In the genomic region with DNA sequence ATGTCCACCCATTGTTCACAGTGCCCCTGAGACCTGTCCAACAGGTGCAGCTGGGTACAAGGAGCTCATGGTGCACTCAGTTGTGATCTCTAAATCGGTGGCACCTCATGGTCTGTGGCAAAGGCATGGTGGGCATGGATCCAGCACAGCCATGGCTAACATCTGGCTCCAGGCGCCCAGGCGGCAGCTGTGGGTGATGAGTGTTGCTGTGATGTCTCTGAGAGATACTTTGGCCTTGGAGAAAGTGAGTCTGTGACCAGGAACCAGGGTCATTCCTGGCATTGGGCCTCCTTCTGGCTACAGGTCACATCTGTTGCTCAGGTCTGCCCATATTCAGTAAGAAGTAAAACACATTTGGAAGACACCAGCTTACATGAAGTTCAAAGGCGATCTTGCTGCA, we compare ENCODE assay signal across 15 mouse cellular contexts.
"Had no signal": no experiment of that assay in that cellular context is flagged by ENCODE, and none has a peak within 500 bp of the region (broad histone marks: within the 10 kb centered on the region; RNA-seq: fewer than 3 reads in every experiment).

No protein-coding gene starts in this region.

- H3K9me3 ChIP-seq: limb, embryonic 12.5 days; liver, embryonic 13.5 days; lung, embryonic 15.5 days; megakaryocyte, embryonic 14.5 days; midbrain, embryonic 15.5 days; neural tube, embryonic 12.5 days had no signal

- H3K4me2 ChIP-seq: limb, embryonic 12.5 days; liver, embryonic 13.5 days; lung, embryonic 15.5 days; midbrain, embryonic 11.5 days; midbrain, embryonic 15.5 days; neural tube, embryonic 12.5 days had no signal

- ATAC-seq: liver, postnatal 0 days; midbrain, embryonic 15.5 days had no signal

- H3K27ac ChIP-seq: layer of hippocampus, adult 2 months; limb, embryonic 12.5 days; liver, embryonic 13.5 days; lung, embryonic 15.5 days; macrophage; midbrain, embryonic 15.5 days; neural tube, embryonic 12.5 days had no signal

- H3K4me1 ChIP-seq: limb, embryonic 12.5 days had no signal

- H3K9ac ChIP-seq: limb, embryonic 12.5 days; liver, embryonic 13.5 days; liver, postnatal 0 days; lung, embryonic 15.5 days; midbrain, embryonic 15.5 days; neural tube, embryonic 12.5 days had no signal

- H3K4me3 ChIP-seq: layer of hippocampus, adult 2 months; limb, embryonic 12.5 days; liver, embryonic 13.5 days; lung, embryonic 15.5 days; megakaryocyte, embryonic 14.5 days; midbrain, embryonic 15.5 days; neural tube, embryonic 12.5 days had no signal

- DNase-seq: kidney, postnatal 4 days; liver; liver, embryonic 13.5 days; liver, postnatal 0 days; lung, postnatal 14 days; thymus, adult 18-20 months; thymus, postnatal 14 days had no signal

- H3K27me3 ChIP-seq: limb, embryonic 12.5 days; liver, embryonic 13.5 days; lung, embryonic 15.5 days; midbrain, embryonic 15.5 days; neural tube, embryonic 12.5 days had no signal

- H3K36me3 ChIP-seq: limb, embryonic 12.5 days; liver, embryonic 13.5 days; lung, embryonic 15.5 days; midbrain, embryonic 15.5 days; neural tube, embryonic 12.5 days had no signal
